Mouse (Mus musculus) embryonic facial prominence, embryonic 14.5 days (tissue): ENCODE results near the gene Cenpn. TPM values are rescaled to one million over a fixed set of nuclear protein-coding genes. Genes with fewer than 3 reads are reported as not detected.

Experiments used
- ATAC-seq: fragments of 200-750 bp; cut with Nextera tagmentation; 2 replicates; pipeline ENCODE4 v1.8.0; 2017; ENCODE audit warnings: low read depth, moderate number of reproducible peaks, moderate TSS enrichment
- DNase-seq: peaks from one replicate; pipeline ENCODE4 v3.0.0-alpha.2; 2015; ENCODE audit warnings: low spot score
- H3K27ac ChIP-seq: fragments of 300-500 bp; sonication (generic); replicated peaks from 2 replicates; pipeline ENCODE4 v1.5.1; 2014; ENCODE audit warnings: low read depth, mild to moderate bottlenecking, low read length, moderate library complexity
- H3K27me3 ChIP-seq: fragments of 300-500 bp; sonication (generic); replicated peaks from 2 replicates; pipeline ENCODE4 v1.6.1; 2014; ENCODE audit warnings: low read length; ENCODE audit not compliant: control insufficient read depth, insufficient read depth
- H3K36me3 ChIP-seq: fragments of 300-500 bp; sonication (generic); 2 replicates; pipeline ENCODE4 v1.6.1; 2014; ENCODE audit warnings: low read length, mixed read lengths; ENCODE audit not compliant: control insufficient read depth, insufficient read depth
- H3K4me1 ChIP-seq: fragments of 300-500 bp; sonication (generic); 2 replicates; pipeline ENCODE4 v1.6.1; 2014; ENCODE audit warnings: antibody characterized with exemption, low read length; ENCODE audit not compliant: control insufficient read depth, insufficient read depth
- H3K4me2 ChIP-seq: fragments of 300-500 bp; sonication (generic); 2 replicates; pipeline ENCODE4 v1.6.1; 2014; ENCODE audit warnings: low read depth, mild to moderate bottlenecking, low read length, moderate library complexity, mixed read lengths
- H3K4me3 ChIP-seq: fragments of 300-500 bp; sonication (generic); 2 replicates; pipeline ENCODE4 v1.5.1; 2014; ENCODE audit warnings: low read depth, mild to moderate bottlenecking, low read length
- H3K9ac ChIP-seq: fragments of 300-500 bp; sonication (generic); 2 replicates; pipeline ENCODE4 v1.6.1; 2014; ENCODE audit warnings: low read depth, mild to moderate bottlenecking, low read length, moderate library complexity, mixed read lengths
- H3K9me3 ChIP-seq: fragments of 300-500 bp; sonication (generic); 2 replicates; pipeline ENCODE4 v1.6.1; 2016; ENCODE audit warnings: low read length; ENCODE audit not compliant: control insufficient read depth
- WGBS: fragments of 180-500 bp; shearing (Covaris S2); extraction: QIAGEN DNeasy Blood & Tissue Kit; methylation state at CpG from one replicate; pipeline ENCODE4 v1.1.7; 2014; 5-methylcytosine and 5-hydroxymethylcytosine counted together
- polyA plus RNA-seq: library from polyadenylated mRNA; unstranded; fragments of >200 nt; fragmentation: Nextera tagmentation; extraction: Ambion mirVana; gene quantifications from 2 replicates; pipeline ENCODE4 v1.2.1, GENCODE M21; 2014

Gene Cenpn
- polyA plus RNA-seq, 1 experiment from 2014 or later: 27.9 TPM

- ATAC-seq (no peak), DNase-seq (no peak)
- 2% methylated on average over 4 of the region's 4 CpGs for WGBS
- H3K27me3 ChIP-seq: no peaks in the 10 kb centered on the region
- peak overlapping the region; percentile 85 for H3K4me2 ChIP-seq
- H3K9ac ChIP-seq: peak overlapping the region; percentile 89; the same call in 1 of the 2 replicates
- no peaks in the 10 kb centered on the region for H3K9me3 ChIP-seq
- H3K4me3 ChIP-seq: peak overlapping the region; percentile 88
- peaks cover 9% of the 10 kb centered on the region; the same call in 1 of the 2 replicates for H3K36me3 ChIP-seq
- 0 out of 2 replicates have a peak, but pooled peaks cover 6% of the 10 kb centered on the region for H3K4me1 ChIP-seq
- H3K27ac ChIP-seq: no peak overlapping the region
Measured at GRCm38 (mm10) chr8:116944385-116944696, 22.8 kb downstream of the Cenpn start.

- no peak overlapping the region for H3K4me2 ChIP-seq
- WGBS: 76% methylated on average over 9 of the region's 9 CpGs
- no peak for ATAC-seq
Measured at GRCm38 (mm10) chr8:116945169-116945910, 23.8 kb downstream of the Cenpn start.

GRCm38 (mm10) chr8:116946268-116946838 lies 24.8 kb downstream of the Cenpn start:
- Histone ChIP-seq H3K9me3 (no peaks in the 10 kb centered on the region), H3K36me3 (no peaks in the 10 kb centered on the region), H3K4me2 (no peak overlapping the region), H3K9ac (no peak overlapping the region), H3K27me3 (no peaks in the 10 kb centered on the region), H3K4me3 (no peak overlapping the region), H3K27ac (no peak overlapping the region), H3K4me1 (0 out of 2 replicates have a peak, but pooled peaks cover 6% of the 10 kb centered on the region)
- DNase-seq: no peak
- no peak for ATAC-seq
- 75% methylated on average over 21 of the region's 21 CpGs for WGBS

More at GRCm38 (mm10) chr8:116945169-116945910, 23.8 kb downstream of the Cenpn start:
- H3K9me3 ChIP-seq: no peaks in the 10 kb centered on the region
- H3K9ac ChIP-seq: no peak overlapping the region
- no peak overlapping the region for H3K4me3 ChIP-seq
- H3K27ac ChIP-seq: no peak overlapping the region
- 0 out of 2 replicates have a peak, but pooled peaks cover 6% of the 10 kb centered on the region for H3K4me1 ChIP-seq
- no peak for DNase-seq
- H3K27me3 ChIP-seq: no peaks in the 10 kb centered on the region
- 0 out of 2 replicates have a peak, but pooled peaks cover 9% of the 10 kb centered on the region for H3K36me3 ChIP-seq

GRCm38 (mm10) chr8:116946851-116947250 lies 25.3 kb downstream of the Cenpn start:
- Histone ChIP-seq H3K4me1 (0 out of 2 replicates have a peak, but pooled peaks cover 6% of the 10 kb centered on the region), H3K4me2 (no peak overlapping the region), H3K27me3 (no peaks in the 10 kb centered on the region), H3K4me3 (no peak overlapping the region), H3K9me3 (no peaks in the 10 kb centered on the region), H3K36me3 (no peaks in the 10 kb centered on the region), H3K9ac (no peak overlapping the region), H3K27ac (no peak overlapping the region)
- 87% methylated on average over 6 of the region's 6 CpGs for WGBS
- DNase-seq: no peak
- no peak for ATAC-seq

GRCm38 (mm10) chr8:116947589-116947988 lies 26.1 kb downstream of the Cenpn start:
- 0 out of 2 replicates have a peak, but pooled peaks cover 6% of the 10 kb centered on the region for H3K4me1 ChIP-seq
- no peak for ATAC-seq
- WGBS: 92% methylated on average over 7 of the region's 7 CpGs

GRCm38 (mm10) chr8:116951369-116951768 lies 29.8 kb downstream of the Cenpn start:
- H3K4me3 ChIP-seq: no peak overlapping the region
- H3K27ac ChIP-seq: no peak overlapping the region
- no peaks in the 10 kb centered on the region for H3K27me3 ChIP-seq
- no peak overlapping the region for H3K4me2 ChIP-seq
- H3K4me1 ChIP-seq: no peaks in the 10 kb centered on the region
- WGBS: 43% methylated on average over 5 of the region's 5 CpGs
- peaks cover 35% of the 10 kb centered on the region for H3K36me3 ChIP-seq
- DNase-seq: peak; percentile 78
- no peak overlapping the region for H3K9ac ChIP-seq
- ATAC-seq: peak; percentile 69; the same call in 1 of the 2 replicates
- H3K9me3 ChIP-seq: no peaks in the 10 kb centered on the region

More at GRCm38 (mm10) chr8:116947589-116947988, 26.1 kb downstream of the Cenpn start:
- no peaks in the 10 kb centered on the region for H3K27me3 ChIP-seq
- H3K9me3 ChIP-seq: no peaks in the 10 kb centered on the region
- H3K4me3 ChIP-seq: no peak overlapping the region
- no peak overlapping the region for H3K27ac ChIP-seq
- no peak overlapping the region for H3K4me2 ChIP-seq
- no peaks in the 10 kb centered on the region for H3K36me3 ChIP-seq
- no peak for DNase-seq
- no peak overlapping the region for H3K9ac ChIP-seq

- WGBS: 85% methylated on average over 2 of the region's 2 CpGs
- no peak overlapping the region for H3K4me3 ChIP-seq
- no peak for DNase-seq
- H3K9ac ChIP-seq: no peak overlapping the region
- no peaks in the 10 kb centered on the region for H3K27me3 ChIP-seq
- no peak for ATAC-seq
- no peak overlapping the region for H3K4me2 ChIP-seq
- H3K4me1 ChIP-seq: no peaks in the 10 kb centered on the region
- H3K36me3 ChIP-seq: peaks cover 39% of the 10 kb centered on the region
- H3K27ac ChIP-seq: no peak overlapping the region
- no peaks in the 10 kb centered on the region for H3K9me3 ChIP-seq
Measured at GRCm38 (mm10) chr8:116951778-116952177, 30.2 kb downstream of the Cenpn start.

- H3K27ac ChIP-seq: no peak overlapping the region
- no peak for ATAC-seq
- no peaks in the 10 kb centered on the region for H3K4me1 ChIP-seq
- H3K9me3 ChIP-seq: no peaks in the 10 kb centered on the region
- peaks cover 45% of the 10 kb centered on the region for H3K36me3 ChIP-seq
- no peak overlapping the region for H3K9ac ChIP-seq
- 88% methylated on average over 8 of the region's 8 CpGs for WGBS
- H3K4me3 ChIP-seq: no peak overlapping the region
- no peaks in the 10 kb centered on the region for H3K27me3 ChIP-seq
- DNase-seq: no peak
- no peak overlapping the region for H3K4me2 ChIP-seq
Measured at GRCm38 (mm10) chr8:116952428-116952827, 30.9 kb downstream of the Cenpn start.
